Mouse (Mus musculus) C2C12 (cell line): ENCODE data around the gene Gtf2ird1. TPM values are rescaled to one million over a fixed set of nuclear protein-coding genes. Genes with fewer than 3 reads are reported as not detected.

Experiments used
- H3K27me3 ChIP-seq: one replicate; pipeline ENCODE4 v1.6.1; 2011; ENCODE audit not compliant: control insufficient read depth, insufficient read depth, insufficient read length
- H3K36me3 ChIP-seq: one replicate; pipeline ENCODE4 v1.6.1; 2011; ENCODE audit not compliant: control insufficient read depth, insufficient read depth
- H3K4me3 ChIP-seq: one replicate; pipeline ENCODE4 v1.5.1; 2011; ENCODE audit warnings: mild to moderate bottlenecking, control low read depth; ENCODE audit not compliant: poor library complexity, insufficient read depth, severe bottlenecking
- H3K79me2 ChIP-seq: one replicate; pipeline ENCODE4 v1.6.1; 2011; ENCODE audit not compliant: control insufficient read depth, insufficient read depth
- H3K79me3 ChIP-seq: one replicate; pipeline ENCODE4 v1.6.1; 2011; ENCODE audit warnings: low read depth, control low read depth
- H3ac ChIP-seq: one replicate; pipeline ENCODE3; 2011; ENCODE audit warnings: low read depth; ENCODE audit not compliant: control insufficient read depth, insufficient read length
- CEBPB ChIP-seq: IDR thresholded peaks from one replicate; pipeline ENCODE4 v1.6.1; 2011; ENCODE audit warnings: low read depth, mild to moderate bottlenecking, control low read depth, moderate library complexity
- CTCF ChIP-seq: IDR thresholded peaks from one replicate; pipeline ENCODE4 v1.5.1; 2011; ENCODE audit not compliant: control insufficient read depth, insufficient read depth, insufficient read length
- FOSL1 ChIP-seq: IDR thresholded peaks from one replicate; pipeline ENCODE4 v1.8.0; 2011; ENCODE audit warnings: mild to moderate bottlenecking, low read length; ENCODE audit not compliant: poor library complexity, insufficient read depth, severe bottlenecking
- MAX ChIP-seq: IDR thresholded peaks from one replicate; pipeline ENCODE4 v1.6.1; 2011; ENCODE audit warnings: mild to moderate bottlenecking, control low read depth
- MYOD1 ChIP-seq: IDR thresholded peaks from one replicate; pipeline ENCODE4 v1.6.1; 2011; ENCODE audit warnings: low read depth; ENCODE audit not compliant: control insufficient read depth, insufficient read length
- MYOG ChIP-seq: IDR thresholded peaks from one replicate; pipeline ENCODE4 v1.6.1; 2011; ENCODE audit not compliant: control insufficient read depth, insufficient read length; ENCODE audit errors: extremely low read depth
- USF1 ChIP-seq: IDR thresholded peaks from one replicate; pipeline ENCODE4 v1.6.1; 2011; ENCODE audit warnings: low read depth, mild to moderate bottlenecking, control low read depth, moderate library complexity
- polyA plus RNA-seq: library from polyadenylated mRNA; unstranded; fragments of >200 nt; fragmentation: generic; extraction: Trizol; gene quantifications from one replicate; pipeline ENCODE4 v1.2.1, GENCODE M21; 2012; ENCODE audit warnings: missing spikeins

Gtf2ird1 gene
- polyA plus RNA-seq, 1 experiment, result 48.6 TPM

DNA sequence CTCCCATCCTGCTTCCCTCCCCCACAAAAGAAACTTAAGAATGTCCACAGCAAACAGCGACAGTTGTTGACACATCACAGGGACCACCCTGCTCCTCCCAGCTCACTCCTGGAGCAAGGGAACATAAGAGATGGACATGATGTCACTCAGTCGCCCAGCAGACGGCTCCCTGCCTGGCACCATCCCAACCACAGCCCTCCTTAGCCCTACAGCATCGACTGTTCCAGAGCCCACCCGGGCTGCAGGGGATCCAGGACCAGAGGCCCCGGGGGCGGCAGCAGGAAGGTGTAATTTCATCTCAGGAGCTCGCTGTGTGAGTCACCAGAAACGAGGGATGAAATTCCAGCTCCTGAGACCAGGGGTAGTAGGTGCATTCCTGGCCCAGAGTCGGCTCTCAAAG is 10.6 kb downstream of the Gtf2ird1 start:
- TF ChIP-seq MAX, result no peak
- H3ac ChIP-seq, result no peak overlapping the region
- no peak overlapping the region for H3K4me3 ChIP-seq
- H3K36me3 ChIP-seq, result no peaks in the 10 kb centered on the region
- peaks cover 97% of the 10 kb centered on the region for H3K79me2 ChIP-seq
- no peaks in the 10 kb centered on the region for H3K27me3 ChIP-seq
- H3K79me3 ChIP-seq, result peaks cover 86% of the 10 kb centered on the region

DNA sequence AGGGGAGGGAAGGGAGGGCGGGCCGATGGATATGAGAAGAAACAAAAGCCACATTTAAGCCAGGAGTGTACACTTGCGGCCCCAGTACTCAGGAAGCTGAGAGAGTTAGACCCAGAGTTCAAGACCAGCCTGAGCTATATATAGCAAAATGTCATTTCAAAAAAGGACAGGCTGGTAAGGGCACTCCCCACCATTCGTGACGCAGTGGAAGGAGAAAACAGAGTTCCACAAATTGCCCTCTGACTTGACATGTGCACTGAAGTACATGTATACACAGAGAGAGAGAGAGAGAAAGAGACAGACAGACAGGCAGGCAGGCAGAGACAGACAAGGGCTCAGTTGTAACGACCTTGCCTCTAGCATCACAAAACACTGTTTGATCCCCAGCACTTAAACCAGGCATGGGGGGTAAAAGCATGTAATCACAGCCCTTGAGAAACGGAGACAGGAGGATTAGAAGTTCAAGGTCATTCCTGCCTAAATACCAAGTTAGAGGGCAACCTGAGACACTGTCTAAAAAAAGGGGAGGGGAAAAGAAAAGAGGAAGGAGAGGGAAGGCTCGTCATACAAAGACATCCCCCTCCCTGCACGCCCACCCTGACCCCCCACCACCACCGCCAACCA is 11.2 kb downstream of the Gtf2ird1 start:
- Histone ChIP-seq H3K79me3 (peaks cover 86% of the 10 kb centered on the region), H3K36me3 (no peaks in the 10 kb centered on the region), H3ac (no peak overlapping the region), H3K27me3 (no peaks in the 10 kb centered on the region), H3K79me2 (peaks cover 97% of the 10 kb centered on the region), H3K4me3 (no peak overlapping the region)
- TF ChIP-seq FOSL1 (no peak), CEBPB (no peak), MYOD1 (no peak), USF1 (no peak)

GRCm38 (mm10) chr5:134444473-134444872 is 12.0 kb downstream of the Gtf2ird1 start:
- Histone ChIP-seq H3K36me3 (no peaks in the 10 kb centered on the region), H3ac (no peak overlapping the region), H3K79me2 (peaks cover 97% of the 10 kb centered on the region), H3K27me3 (no peaks in the 10 kb centered on the region), H3K4me3 (no peak overlapping the region), H3K79me3 (peaks cover 84% of the 10 kb centered on the region)
- TF ChIP-seq USF1 (no peak), MYOG (no peak)

GRCm38 (mm10) chr5:134442066-134442465 is 14.4 kb downstream of the Gtf2ird1 start:
- no peaks in the 10 kb centered on the region for H3K36me3 ChIP-seq
- H3K79me2 ChIP-seq, result peaks cover 100% of the 10 kb centered on the region
- TF ChIP-seq CTCF (no peak), USF1 (no peak), FOSL1 (no peak)
- H3ac ChIP-seq, result no peak overlapping the region
- peaks cover 82% of the 10 kb centered on the region for H3K79me3 ChIP-seq
- no peak overlapping the region for H3K4me3 ChIP-seq
- no peaks in the 10 kb centered on the region for H3K27me3 ChIP-seq

GRCm38 (mm10) chr5:134441105-134441504 is 15.4 kb downstream of the Gtf2ird1 start:
- Histone ChIP-seq H3K4me3 (no peak overlapping the region), H3K79me3 (peaks cover 83% of the 10 kb centered on the region), H3K79me2 (peaks cover 100% of the 10 kb centered on the region), H3ac (no peak overlapping the region), H3K27me3 (no peaks in the 10 kb centered on the region), H3K36me3 (no peaks in the 10 kb centered on the region)
- TF ChIP-seq CEBPB (no peak), MYOG (no peak), MAX (no peak), CTCF (no peak), MYOD1 (no peak), FOSL1 (no peak), USF1 (no peak)

DNA sequence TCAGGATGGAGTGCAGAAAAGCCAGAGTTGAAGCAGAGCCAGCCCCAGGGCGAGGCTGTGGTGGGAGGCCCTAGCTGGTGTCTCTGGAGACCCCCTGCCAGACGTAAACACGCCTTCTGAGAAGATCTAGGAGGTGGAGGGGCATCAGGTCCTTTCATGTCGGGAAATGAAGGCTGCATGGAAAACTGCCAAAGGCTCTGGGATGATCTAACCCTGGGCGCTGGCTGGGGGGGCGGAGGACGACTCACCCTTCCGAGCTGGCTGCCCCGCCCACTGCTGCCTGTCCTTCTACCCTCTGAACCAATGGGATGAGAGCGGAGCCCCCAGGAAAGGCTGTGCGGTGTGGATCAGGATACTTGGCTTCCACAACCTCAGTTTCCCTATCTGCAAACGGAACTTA is 16.4 kb downstream of the Gtf2ird1 start:
- peaks cover 73% of the 10 kb centered on the region for H3K79me3 ChIP-seq
- H3ac ChIP-seq, result no peak overlapping the region
- no peaks in the 10 kb centered on the region for H3K27me3 ChIP-seq
- H3K36me3 ChIP-seq, result no peaks in the 10 kb centered on the region
- peaks cover 100% of the 10 kb centered on the region for H3K79me2 ChIP-seq
- TF ChIP-seq MYOD1 (no peak), MAX (no peak), MYOG (no peak), USF1 (no peak), CTCF (no peak), FOSL1 (no peak), CEBPB (no peak)
- no peak overlapping the region for H3K4me3 ChIP-seq

DNA sequence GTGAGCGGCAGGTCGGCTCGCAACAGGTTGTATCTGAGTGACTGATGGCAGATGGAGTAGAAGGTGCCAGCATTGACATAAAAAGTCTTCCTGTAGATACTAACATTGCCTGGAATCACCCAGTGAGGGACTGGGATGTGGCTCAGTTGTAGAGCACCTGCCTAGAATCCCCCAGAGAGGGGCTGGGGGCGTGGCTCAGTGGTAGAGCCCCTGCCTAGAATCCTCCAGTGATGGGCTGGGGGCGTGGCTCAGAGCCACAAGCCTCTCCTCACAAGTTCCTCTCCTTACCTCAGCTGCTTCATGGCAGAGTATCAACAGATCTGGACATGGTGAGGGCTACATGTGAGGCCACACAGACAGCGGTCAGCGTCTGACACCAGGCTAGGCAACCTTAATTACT is 17.0 kb downstream of the Gtf2ird1 start:
- TF ChIP-seq FOSL1 (no peak), MYOG (no peak), USF1 (no peak), CEBPB (no peak), MYOD1 (no peak), MAX (no peak), CTCF (no peak)

More for the DNA sequence above, 17.0 kb downstream of the Gtf2ird1 start:
- peaks cover 71% of the 10 kb centered on the region for H3K79me3 ChIP-seq
- no peak overlapping the region for H3K4me3 ChIP-seq
- no peaks in the 10 kb centered on the region for H3K27me3 ChIP-seq
- peaks cover 100% of the 10 kb centered on the region for H3K79me2 ChIP-seq
- H3K36me3 ChIP-seq, result no peaks in the 10 kb centered on the region
- H3ac ChIP-seq, result no peak overlapping the region
